Mouse (Mus musculus): Measurements from ENCODE around the gene Pigu. TPM values are rescaled to one million over a fixed set of nuclear protein-coding genes. Genes with fewer than 3 reads are reported as not detected.

The Pigu gene
- total RNA-seq, 4 experiments from 2014 or later = 27.4 to 30.1 (median 28.9) TPM

DNA sequence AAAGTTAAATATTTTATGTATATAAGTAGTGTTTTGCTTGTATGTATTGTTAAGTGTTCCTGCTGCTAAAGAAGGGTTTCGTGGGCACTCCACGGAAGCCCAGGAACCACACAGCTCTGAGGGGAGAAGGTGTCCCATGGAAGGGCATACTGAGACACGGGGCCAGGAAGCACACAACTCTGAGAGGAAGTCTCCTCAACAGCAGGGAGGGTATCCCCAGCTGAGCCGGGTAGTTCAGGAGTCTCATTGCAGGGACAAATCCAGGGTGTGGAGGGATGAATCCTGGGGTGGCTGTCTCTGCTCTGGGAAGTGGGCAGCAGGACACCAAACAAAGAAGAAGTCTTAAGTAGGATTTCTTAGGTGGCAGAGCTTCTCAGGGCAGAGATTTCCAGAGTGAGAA is 120.0 kb downstream of the Pigu start:
- DNase-seq (ENCODE audit: low spot score in 2 of 2) = no peak

DNA sequence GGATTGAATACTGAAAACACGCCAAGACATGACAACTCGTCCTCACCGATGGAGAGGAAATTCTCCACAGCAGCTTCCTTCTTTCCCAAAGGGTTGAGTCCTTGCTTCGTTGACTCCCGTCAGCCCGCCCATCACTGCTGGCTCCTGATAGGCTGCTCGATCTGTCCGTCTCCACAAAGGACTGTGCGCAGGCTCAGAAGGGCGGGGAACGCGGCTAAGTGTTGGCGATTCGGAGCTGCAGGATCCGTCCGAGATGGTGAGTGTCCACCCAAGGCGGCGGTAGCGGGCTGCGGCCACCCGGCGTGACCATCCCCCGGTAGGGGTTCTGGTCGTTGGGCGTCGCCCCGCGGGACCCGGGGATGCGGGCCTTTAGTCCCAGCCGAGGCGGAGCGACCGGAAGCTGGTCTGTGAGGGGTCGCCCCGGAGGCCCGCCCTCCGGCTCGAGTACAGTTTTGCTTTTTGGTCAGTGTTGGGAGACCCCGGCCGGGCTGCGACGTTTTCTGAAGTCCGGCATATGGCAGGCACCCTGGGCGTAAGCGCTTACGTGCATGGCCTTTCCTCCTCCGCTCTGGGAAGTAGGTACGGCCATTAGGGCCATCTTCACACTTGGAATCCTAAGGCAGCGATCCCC is 120.8 kb downstream of the Pigu start, which contains the start of gene Dynlrb1:
Gene Dynlrb1, plus strand, starts transcription at position 172 of the 631 bp plus-strand sequence.
- DNase-seq (ENCODE audit: low spot score in 2 of 2) = peak; percentile 96 to 100

DNA sequence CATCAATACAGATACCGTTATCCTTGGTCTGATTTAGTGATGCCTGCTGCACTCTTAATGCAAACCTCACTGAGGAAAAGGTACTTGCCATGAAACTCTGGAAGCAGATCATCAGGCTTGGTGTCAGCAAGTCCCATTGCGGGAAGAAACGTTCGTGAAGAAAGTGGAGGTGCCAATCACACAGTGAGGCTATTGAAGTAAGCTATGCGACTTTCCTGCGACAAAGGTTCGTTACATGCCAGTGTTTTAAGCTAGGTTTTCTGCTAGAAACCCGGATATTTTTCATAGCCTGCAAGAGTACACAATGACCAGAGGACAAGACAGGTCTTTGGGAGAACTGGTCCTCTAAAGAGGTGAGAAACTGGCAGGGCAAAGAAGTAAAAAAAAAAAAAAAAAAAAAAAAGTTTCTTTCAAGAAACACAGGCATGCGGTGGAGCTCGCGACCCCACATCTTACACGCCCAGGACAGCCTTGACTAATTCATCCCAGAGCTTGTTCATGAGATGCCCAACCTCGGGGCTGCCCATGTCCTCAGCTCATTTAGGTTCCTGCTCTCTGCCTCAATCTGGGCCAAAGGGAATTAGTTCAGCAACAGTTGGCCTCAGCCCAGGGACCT is 121.4 kb downstream of the Pigu start:
- DNase-seq (ENCODE audit: low spot score in 2 of 2) = no peak

Small RNAs within 50 kb of the gene (microRNA-seq; reads per million reads assigned to microRNA genes)
- 0 reads per million in 2 experiments for gene Mir695

Other genes with a start within 250 kb of the Pigu start
- gene Itch, start 223.9 kb downstream of the Pigu start, total RNA-seq (2022) = 10 to 100 TPM; 49.5 to 57.9 (median 51.9) TPM
- gene Dynlrb1, start 120.9 kb downstream of the Pigu start, total RNA-seq (2022) = 100 to 1,000 TPM; 217 to 305 (median 251) TPM
- 100 to 1,000 TPM; 303 to 332 (median 311) TPM for gene Map1lc3a, start 81.1 kb downstream of the Pigu start, total RNA-seq (2022)
- gene Trp53inp2, start 23.6 kb upstream of the Pigu start, total RNA-seq (2022) = 100 to 1,000 TPM; 118 to 124 (median 121) TPM
- gene Ncoa6, start 116.5 kb upstream of the Pigu start, total RNA-seq (2022) = 10 to 100 TPM; 55.5 to 61.2 (median 57.9) TPM
- gene Acss2, start 160.5 kb upstream of the Pigu start, total RNA-seq (2022) = 10 to 100 TPM; 53.0 to 64.3 (median 55.1) TPM
- gene Ggt7, start 160.8 kb upstream of the Pigu start, total RNA-seq (2022) = 100 to 1,000 TPM; 104 to 117 (median 113) TPM
- 10 to 100 TPM; 14.6 to 15.7 (median 15.0) TPM for gene Gss, start 235.4 kb upstream of the Pigu start, total RNA-seq (2022)

Measured in left cerebral cortex, adult 8-10 months (tissue).